Mouse (Mus musculus): ENCODE measurements around the gene Gpr182.
"Not testable (repeated sequence)": the region's sequence is repeated elsewhere in the genome, so short reads cannot be mapped to it uniquely, and the experiment has no call there.

The Gpr182 gene

GRCm38 (mm10) chr10:127751548-127751947 is at the start of gene Gpr182:
Gpr182 (minus strand) TSS chr10:127751732.
- DNase-seq (ENCODE audit: extremely low spot score, low spot score) = no peak

- no peak for DNase-seq (ENCODE audit: extremely low spot score, low spot score)
These were observed 49.4 kb upstream of the Gpr182 start, which contains the start of gene Rdh16 for GRCm38 (mm10) chr10:127800891-127801290. Rdh16 (plus strand) TSS chr10:127801152.

GRCm38 (mm10) chr10:127799295-127799694 is 47.8 kb upstream of the Gpr182 start:
- no peak for DNase-seq (ENCODE audit: extremely low spot score, low spot score)

- not testable (repeated sequence) for DNase-seq (ENCODE audit: extremely low spot score, low spot score)
These were observed 33.9 kb upstream of the Gpr182 start for GRCm38 (mm10) chr10:127785411-127785810.

- not testable (repeated sequence) for DNase-seq (ENCODE audit: extremely low spot score, low spot score)
These were observed 30.8 kb upstream of the Gpr182 start for GRCm38 (mm10) chr10:127782321-127782720.

- DNase-seq (ENCODE audit: extremely low spot score, low spot score) = no peak
These were observed 24.5 kb upstream of the Gpr182 start, which contains the start of gene Rdh9 for GRCm38 (mm10) chr10:127776011-127776410. Rdh9 (plus strand) TSS chr10:127776386.

GRCm38 (mm10) chr10:127766564-127766963 is 15.0 kb upstream of the Gpr182 start:
- DNase-seq (ENCODE audit: extremely low spot score, low spot score) = no peak

GRCm38 (mm10) chr10:127763914-127764680 is 12.6 kb upstream of the Gpr182 start:
- DNase-seq (ENCODE audit: extremely low spot score, low spot score) = no peak

- not testable (repeated sequence) for DNase-seq (ENCODE audit: extremely low spot score, low spot score)
These were observed 11.4 kb upstream of the Gpr182 start for GRCm38 (mm10) chr10:127762926-127763325.

GRCm38 (mm10) chr10:127759181-127760110 is 7.9 kb upstream of the Gpr182 start, which contains the start of the genes Rdh1 and Rdh16f1:
Rdh1 (plus strand) TSS chr10:127759721.
Rdh16f1 (plus strand) TSS chr10:127759787.
- no peak for DNase-seq (ENCODE audit: extremely low spot score, low spot score)

GRCm38 (mm10) chr10:127755770-127756468 is 4.4 kb upstream of the Gpr182 start:
- no peak for DNase-seq (ENCODE audit: extremely low spot score, low spot score)

- no peak for DNase-seq (ENCODE audit: extremely low spot score, low spot score)
These were observed 3.7 kb upstream of the Gpr182 start for GRCm38 (mm10) chr10:127755246-127755645.

- no peak for DNase-seq (ENCODE audit: extremely low spot score, low spot score)
These were observed 3.1 kb upstream of the Gpr182 start for GRCm38 (mm10) chr10:127754566-127755166.

- no peak for DNase-seq (ENCODE audit: extremely low spot score, low spot score)
These were observed 1.3 kb downstream of the Gpr182 start for GRCm38 (mm10) chr10:127750136-127750777.

GRCm38 (mm10) chr10:127748847-127749612 is 2.5 kb downstream of the Gpr182 start:
- DNase-seq (ENCODE audit: extremely low spot score, low spot score) = peak; percentile 46

- DNase-seq (ENCODE audit: extremely low spot score, low spot score) = no peak
These were observed 4.3 kb downstream of the Gpr182 start for GRCm38 (mm10) chr10:127747254-127747653.

- DNase-seq (ENCODE audit: extremely low spot score, low spot score) = no peak
These were observed 5.6 kb downstream of the Gpr182 start for GRCm38 (mm10) chr10:127745886-127746285.

- peak; percentile 51 for DNase-seq (ENCODE audit: extremely low spot score, low spot score)
These were observed 6.9 kb downstream of the Gpr182 start for GRCm38 (mm10) chr10:127744661-127745060.

- peak; percentile 68 for DNase-seq (ENCODE audit: extremely low spot score, low spot score)
These were observed 11.8 kb downstream of the Gpr182 start for GRCm38 (mm10) chr10:127739661-127740161.
